Mouse (Mus musculus) limb, embryonic 11.5 days (tissue): ENCODE measurements around the gene Ecsit. TPM values are rescaled to one million over a fixed set of nuclear protein-coding genes. Genes with fewer than 3 reads are reported as not detected.
A peak's percentile ranks its signal among the peaks of the same experiment; 100 is the strongest.

Experiments used
- ATAC-seq: fragments of 200-750 bp; cut with Nextera tagmentation; 2 replicates; pipeline ENCODE4 v1.8.0; 2017; ENCODE audit warnings: low read depth; ENCODE audit not compliant: insufficient number of reproducible peaks, low FRiP score, low TSS enrichment
- DNase-seq: peaks from one replicate; pipeline ENCODE4 v3.0.0-alpha.2; 2015; ENCODE audit warnings: low spot score
- H3K27ac ChIP-seq: fragments of 300-500 bp; sonication (generic); replicated peaks from 2 replicates; pipeline ENCODE4 v1.5.1; 2014; ENCODE audit warnings: low read depth, mild to moderate bottlenecking, low read length
- H3K27me3 ChIP-seq: fragments of 300-500 bp; sonication (generic); 2 replicates; pipeline ENCODE4 v1.6.1; 2014; ENCODE audit warnings: mild to moderate bottlenecking, low read length, mixed read lengths; ENCODE audit not compliant: control insufficient read depth, insufficient read depth
- H3K36me3 ChIP-seq: fragments of 300-500 bp; sonication (generic); 2 replicates; pipeline ENCODE4 v1.6.1; 2014; ENCODE audit warnings: mild to moderate bottlenecking, low read length, moderate library complexity, mixed read lengths; ENCODE audit not compliant: control insufficient read depth, insufficient read depth
- H3K4me1 ChIP-seq: fragments of 300-500 bp; sonication (generic); 2 replicates; pipeline ENCODE4 v1.6.1; 2014; ENCODE audit warnings: low read length, mixed read lengths; ENCODE audit not compliant: control insufficient read depth, insufficient read depth
- H3K4me2 ChIP-seq: fragments of 300-500 bp; sonication (generic); 2 replicates; pipeline ENCODE4 v1.6.1; 2014; ENCODE audit warnings: low read depth, mild to moderate bottlenecking, moderate library complexity; ENCODE audit not compliant: severe bottlenecking
- H3K4me3 ChIP-seq: fragments of 300-500 bp; sonication (generic); 2 replicates; pipeline ENCODE4 v1.5.1; 2014; ENCODE audit warnings: low read depth, low read length
- H3K9ac ChIP-seq: fragments of 300-500 bp; sonication (generic); 2 replicates; pipeline ENCODE4 v1.6.1; 2014; ENCODE audit warnings: mild to moderate bottlenecking, low read length
- H3K9me3 ChIP-seq: fragments of 300-500 bp; sonication (generic); 2 replicates; pipeline ENCODE4 v1.6.1; 2016; ENCODE audit warnings: low read length; ENCODE audit not compliant: control insufficient read depth
- WGBS: fragments of 180-500 bp; shearing (Covaris S2); extraction: QIAGEN DNeasy Blood & Tissue Kit; methylation state at CpG from one replicate; pipeline ENCODE4 v1.1.7; 2014; 5-methylcytosine and 5-hydroxymethylcytosine counted together
- polyA plus RNA-seq: library from polyadenylated mRNA; unstranded; fragments of >200 nt; fragmentation: Nextera tagmentation; extraction: Ambion mirVana; gene quantifications from 2 replicates; pipeline ENCODE4 v1.2.1, GENCODE M21; 2014

Gene Ecsit
- polyA plus RNA-seq, 1 experiment from 2014 or later, result 29.9 TPM

DNA sequence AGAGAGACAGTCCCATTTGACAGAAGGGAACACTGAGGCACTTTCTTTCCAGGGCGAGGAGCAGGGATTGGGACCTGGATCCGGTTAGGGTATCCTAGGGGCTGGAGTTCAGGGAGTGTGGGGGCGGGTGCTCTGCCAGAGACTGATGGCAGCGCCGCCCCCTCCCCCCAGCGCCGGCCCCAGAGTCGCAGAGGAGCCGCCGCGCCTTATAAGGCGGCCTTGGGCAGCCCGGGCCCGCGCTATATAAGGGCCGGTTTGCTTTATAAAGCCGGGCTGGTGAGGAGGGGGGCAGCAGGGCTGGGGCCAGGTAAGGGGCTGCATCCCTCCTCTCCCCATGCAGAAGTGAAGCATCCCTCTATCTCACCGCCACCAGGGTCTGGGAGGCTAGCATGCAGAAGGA lies 14.7 kb upstream of the Ecsit start:
- H3K27me3 ChIP-seq, result peaks cover 32% of the 10 kb centered on the region
- DNase-seq, result peak; percentile 29
- 3% methylated on average over 18 of the region's 18 CpGs for WGBS
- no peak overlapping the region for H3K4me3 ChIP-seq
- H3K4me2 ChIP-seq, result no peak overlapping the region; the same call in 1 of the 2 replicates
- 0 out of 2 replicates have a peak, but pooled peaks cover 3% of the 10 kb centered on the region for H3K4me1 ChIP-seq
- no peak overlapping the region for H3K9ac ChIP-seq
- H3K9me3 ChIP-seq, result no peaks in the 10 kb centered on the region
- ATAC-seq, result no peak
- no peaks in the 10 kb centered on the region for H3K36me3 ChIP-seq
- H3K27ac ChIP-seq, result no peak overlapping the region

DNA sequence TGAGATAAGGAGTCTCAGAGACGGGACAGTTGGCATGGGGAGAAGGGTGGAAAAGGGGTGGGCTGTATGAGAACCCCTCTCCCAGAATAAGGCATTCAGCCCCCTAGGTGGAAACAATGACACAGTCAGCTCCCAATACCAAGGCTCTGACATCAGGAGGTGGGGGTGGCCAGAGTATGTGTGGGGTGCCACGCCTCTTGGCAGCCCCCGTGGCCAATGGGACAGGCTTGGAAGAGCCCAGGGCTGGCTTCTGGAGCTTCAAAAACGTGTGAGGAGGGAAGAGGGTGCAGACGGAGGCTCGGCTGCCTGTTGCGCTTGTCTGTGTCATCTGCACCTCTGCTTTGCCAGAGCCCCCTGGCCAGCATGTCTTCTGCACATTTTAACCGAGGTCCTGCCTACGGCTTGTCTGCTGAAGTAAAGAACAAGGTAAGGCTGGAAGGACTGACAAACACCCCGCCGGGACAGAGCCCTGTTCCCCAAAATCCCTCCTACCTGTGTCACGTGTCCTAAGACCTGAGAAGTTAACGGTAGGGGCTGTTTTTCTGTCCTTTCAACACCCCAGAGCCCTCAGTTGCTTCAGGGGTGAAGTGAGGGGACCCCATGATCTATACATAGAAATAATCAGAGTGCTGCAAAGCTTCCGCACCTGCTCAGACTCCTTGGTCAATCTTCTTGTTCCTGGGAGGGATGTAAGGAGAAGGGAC lies 13.9 kb upstream of the Ecsit start, which contains the start of gene Cnn1:
Cnn1 (plus strand) TSS at position 224 of the 704 bp plus-strand sequence.
- H3K4me2 ChIP-seq, result no peak within 1 kb of the TSS; the same call in 1 of the 2 replicates
- WGBS, result 10% methylated on average over 14 of the region's 14 CpGs
- peaks cover 32% of the 10 kb centered on the region for H3K27me3 ChIP-seq
- H3K9me3 ChIP-seq, result no peaks in the 10 kb centered on the region
- H3K9ac ChIP-seq, result no peak within 1 kb of the TSS
- H3K4me1 ChIP-seq, result 0 out of 2 replicates have a peak, but pooled peaks cover 3% of the 10 kb centered on the region
- no peak within 1 kb of the TSS for H3K27ac ChIP-seq
- DNase-seq, result peak; percentile 21
- H3K4me3 ChIP-seq, result no peak within 1 kb of the TSS
- no peak for ATAC-seq
- H3K36me3 ChIP-seq, result no peaks in the 10 kb centered on the region

DNA sequence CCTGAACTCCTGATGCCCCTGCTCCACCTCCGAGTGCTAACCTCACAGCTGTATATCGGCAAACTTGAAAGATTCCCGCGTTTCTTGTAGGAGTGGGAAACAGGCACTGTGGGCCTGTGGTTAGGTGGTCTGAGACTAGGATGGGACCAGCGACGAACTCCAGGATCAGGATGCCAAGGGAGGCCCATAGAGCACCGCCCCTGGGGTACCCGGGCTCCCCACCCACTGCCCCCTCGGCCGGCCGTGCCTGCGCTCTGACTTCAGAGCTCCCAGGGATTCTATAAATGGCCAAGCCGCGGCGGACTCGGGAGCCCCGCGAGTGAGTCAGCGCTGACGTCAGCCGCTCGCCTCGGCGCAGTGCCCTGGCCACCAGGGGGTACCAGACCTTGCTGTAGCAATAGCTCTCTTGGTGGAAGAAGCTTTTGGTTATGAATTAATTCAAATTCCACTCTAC lies 10.6 kb upstream of the Ecsit start:
- Histone ChIP-seq H3K27me3 (peaks cover 27% of the 10 kb centered on the region), H3K9me3 (no peaks in the 10 kb centered on the region), H3K4me3 (peak overlapping the region; percentile 28), H3K4me2 (peak overlapping the region; percentile 59), H3K27ac (no peak overlapping the region), H3K9ac (peak overlapping the region; percentile 59), H3K36me3 (no peaks in the 10 kb centered on the region), H3K4me1 (0 out of 2 replicates have a peak, but pooled peaks cover 3% of the 10 kb centered on the region)
- peak; percentile 85 for DNase-seq
- 3% methylated on average over 24 of the region's 24 CpGs for WGBS
- peak; percentile 51 for ATAC-seq

DNA sequence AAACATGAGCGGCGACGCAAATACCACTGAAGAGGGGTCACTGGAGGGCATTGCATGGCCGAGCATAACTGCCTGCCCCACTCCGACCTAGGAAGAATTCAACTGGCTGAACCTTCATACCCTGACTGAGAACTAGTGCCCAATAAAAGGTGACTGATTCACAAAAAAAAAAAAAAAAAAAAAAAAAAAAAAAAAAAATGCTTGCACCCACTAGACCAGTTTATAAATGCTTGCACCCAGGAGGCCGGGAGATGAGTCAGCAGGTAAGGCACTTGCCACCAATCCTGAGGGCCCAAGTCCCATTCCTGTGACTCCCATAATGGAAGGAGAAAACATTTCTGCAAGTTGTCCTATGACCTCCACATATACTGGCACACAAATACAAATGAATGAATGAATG lies 7.5 kb upstream of the Ecsit start:
- Histone ChIP-seq H3K9me3 (no peaks in the 10 kb centered on the region), H3K9ac (no peak overlapping the region), H3K4me2 (no peak overlapping the region), H3K27me3 (peaks cover 2% of the 10 kb centered on the region; the same call in 1 of the 2 replicates), H3K4me3 (no peak overlapping the region), H3K4me1 (no peaks in the 10 kb centered on the region), H3K27ac (no peak overlapping the region), H3K36me3 (no peaks in the 10 kb centered on the region)
- 90% methylated on average over 6 of the region's 6 CpGs for WGBS
- no peak for DNase-seq
- ATAC-seq, result no peak

DNA sequence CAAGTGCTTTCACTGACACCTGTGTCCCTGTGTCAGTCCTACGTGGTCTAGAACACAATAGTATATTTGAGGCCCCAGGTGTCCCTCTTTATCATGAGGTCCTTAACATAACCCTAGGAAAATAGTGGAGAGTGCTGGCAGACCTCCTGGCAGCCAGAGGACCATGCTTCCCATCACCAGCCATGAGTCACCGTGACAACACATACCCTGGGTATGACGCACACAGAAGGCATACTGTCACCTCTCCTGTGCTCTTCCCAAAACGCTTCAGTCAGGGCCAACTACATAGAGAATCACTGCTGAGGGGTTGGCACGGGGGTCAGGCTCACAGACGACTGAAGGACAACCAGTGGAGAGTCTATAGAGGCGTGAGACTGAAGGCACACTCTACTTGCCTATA lies 4.7 kb upstream of the Ecsit start:
- WGBS, result 86% methylated on average over 7 of the region's 7 CpGs
- Histone ChIP-seq H3K4me2 (no peak overlapping the region), H3K36me3 (no peaks in the 10 kb centered on the region), H3K27me3 (no peaks in the 10 kb centered on the region), H3K27ac (no peak overlapping the region), H3K4me3 (no peak overlapping the region), H3K9me3 (no peaks in the 10 kb centered on the region), H3K9ac (no peak overlapping the region), H3K4me1 (peaks cover 6% of the 10 kb centered on the region; the same call in 1 of the 2 replicates)
- DNase-seq (no peak), ATAC-seq (no peak)

DNA sequence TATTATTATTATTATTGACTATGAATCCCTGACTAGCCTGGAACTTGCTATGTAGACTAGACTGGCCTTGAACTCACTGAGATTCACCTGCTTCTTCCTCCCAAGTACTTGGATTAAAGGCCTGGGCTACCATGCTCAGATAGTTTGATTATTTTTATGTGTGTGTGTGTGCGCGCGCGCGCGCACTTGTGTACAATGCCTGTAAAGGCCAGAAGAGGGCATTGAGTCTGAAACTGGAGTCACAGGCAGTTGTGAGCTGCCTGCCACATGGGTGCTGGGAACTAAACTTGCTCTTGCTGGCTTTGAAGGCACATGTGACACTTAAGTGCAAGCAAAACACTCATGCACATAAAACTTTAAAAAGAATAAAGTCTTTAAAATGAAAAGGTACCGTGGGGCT lies 4.0 kb upstream of the Ecsit start:
- Histone ChIP-seq H3K9ac (no peak overlapping the region), H3K36me3 (no peaks in the 10 kb centered on the region), H3K4me1 (peaks cover 6% of the 10 kb centered on the region; the same call in 1 of the 2 replicates), H3K27me3 (no peaks in the 10 kb centered on the region), H3K4me2 (no peak overlapping the region), H3K9me3 (no peaks in the 10 kb centered on the region), H3K4me3 (no peak overlapping the region), H3K27ac (no peak overlapping the region)
- DNase-seq (no peak), ATAC-seq (no peak)
- 97% methylated on average over 7 of the region's 7 CpGs for WGBS

DNA sequence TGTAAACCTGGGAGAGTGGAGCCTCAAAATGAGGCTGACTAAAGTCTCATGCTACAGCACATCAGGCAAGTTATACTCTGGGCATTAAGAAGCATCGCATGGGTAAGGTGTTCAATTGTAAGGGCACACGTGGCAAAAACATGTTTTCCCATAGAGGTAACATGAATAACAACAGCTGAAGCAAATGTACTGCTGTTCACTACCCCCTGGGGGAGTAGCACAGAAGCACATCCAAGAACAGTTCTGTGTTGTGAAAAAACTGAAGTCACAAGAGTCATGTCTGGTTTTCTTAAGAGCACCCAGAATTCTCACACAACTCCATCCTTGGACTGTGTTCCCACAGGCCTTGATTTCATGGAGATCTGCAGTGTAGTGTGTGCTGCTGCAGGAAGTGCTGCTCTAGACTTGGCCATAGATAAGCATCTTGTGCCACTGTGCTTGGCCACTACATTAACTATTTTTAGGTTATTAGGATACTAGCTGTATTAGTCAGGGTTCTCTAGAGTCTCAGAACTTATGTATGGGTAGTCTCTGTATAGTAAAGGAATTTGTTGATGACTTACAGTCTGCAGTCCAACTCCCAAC lies 1.9 kb upstream of the Ecsit start:
- ATAC-seq (no peak), DNase-seq (no peak)
- Histone ChIP-seq H3K4me1 (peaks cover 6% of the 10 kb centered on the region; the same call in 1 of the 2 replicates), H3K4me3 (no peak overlapping the region), H3K27ac (no peak overlapping the region), H3K36me3 (no peaks in the 10 kb centered on the region), H3K4me2 (no peak overlapping the region), H3K9ac (no peak overlapping the region), H3K9me3 (no peaks in the 10 kb centered on the region), H3K27me3 (no peaks in the 10 kb centered on the region)
- 82% methylated on average over 2 of the region's 2 CpGs for WGBS

DNA sequence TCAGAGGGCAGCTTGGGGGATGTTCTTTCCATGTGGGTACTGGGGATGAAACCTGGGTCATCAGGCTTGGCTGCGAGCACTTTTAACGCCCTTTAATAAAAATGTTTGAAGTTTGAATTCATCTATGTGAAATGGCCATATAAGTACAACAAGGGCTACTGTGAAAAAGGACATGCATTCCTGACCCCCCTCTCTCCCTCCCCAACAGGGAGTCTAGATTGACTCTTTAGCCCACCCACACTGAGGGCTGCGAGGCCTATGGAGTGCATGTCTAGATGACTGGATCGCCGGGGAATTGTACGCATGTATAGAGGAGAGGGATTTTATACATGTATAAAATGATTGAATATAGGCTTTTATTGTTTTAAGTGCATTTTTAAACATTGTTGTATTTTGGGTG lies 774 bp upstream of the Ecsit start:
- Histone ChIP-seq H3K4me2 (peak overlapping the region; percentile 79), H3K9ac (peak overlapping the region; percentile 61; the same call in 1 of the 2 replicates), H3K4me3 (peak overlapping the region; percentile 77), H3K9me3 (no peaks in the 10 kb centered on the region), H3K27me3 (no peaks in the 10 kb centered on the region), H3K27ac (no peak overlapping the region), H3K36me3 (no peaks in the 10 kb centered on the region), H3K4me1 (peaks cover 6% of the 10 kb centered on the region; the same call in 1 of the 2 replicates)
- DNase-seq (no peak), ATAC-seq (no peak)
- WGBS, result 83% methylated on average over 6 of the region's 6 CpGs
